Mouse (Mus musculus) kidney, adult 2 months (tissue): ENCODE data around the gene Olfr1231.

Experiments
- CTCF ChIP-seq: fragments of 200-500 bp; conservative IDR thresholded peaks from 2 replicates; pipeline ENCODE4 v1.5.1; 2011; ENCODE audit warnings: low read depth, mild to moderate bottlenecking, control low read depth, low read length, moderate library complexity, mixed read lengths; ENCODE audit not compliant: insufficient read depth, insufficient read length
- POLR2A ChIP-seq: fragments of 200-500 bp; IDR thresholded peaks from one replicate; pipeline ENCODE4 v1.6.1; 2011; ENCODE audit warnings: low read depth, low read length, control low read depth

- TF ChIP-seq CTCF (no peak), POLR2A (no peak)
Measured at GRCm38 (mm10) chr2:89297168-89297567, 9.7 kb downstream of the Olfr1231 start, which contains the start of gene Olfr1230.
